Mouse (Mus musculus) neural tube, embryonic 14.5 days (tissue): ENCODE measurements around the gene Catsperz. TPM values are rescaled to one million over a fixed set of nuclear protein-coding genes. Genes with fewer than 3 reads are reported as not detected.
A peak's percentile ranks its signal among the peaks of the same experiment; 100 is the strongest.

Experiments used
- ATAC-seq: fragments of 200-750 bp; cut with Nextera tagmentation; 2 replicates; pipeline ENCODE4 v1.8.0; 2017; ENCODE audit warnings: low read depth, mild to moderate bottlenecking, moderate TSS enrichment, moderate library complexity
- H3K27ac ChIP-seq: fragments of 300-500 bp; sonication (generic); 2 replicates; pipeline ENCODE4 v1.5.1; 2014; ENCODE audit warnings: low read depth, mild to moderate bottlenecking, control low read depth, low read length, moderate library complexity, mixed read lengths
- H3K27me3 ChIP-seq: fragments of 300-500 bp; sonication (generic); 2 replicates; pipeline ENCODE4 v1.6.1; 2014; ENCODE audit warnings: low read length; ENCODE audit not compliant: control insufficient read depth, insufficient read depth
- H3K36me3 ChIP-seq: fragments of 300-500 bp; sonication (generic); 2 replicates; pipeline ENCODE4 v1.6.1; 2014; ENCODE audit warnings: low read length, mixed read lengths; ENCODE audit not compliant: control insufficient read depth, insufficient read depth
- H3K4me1 ChIP-seq: fragments of 300-500 bp; sonication (generic); 2 replicates; pipeline ENCODE4 v1.6.1; 2014; ENCODE audit warnings: low read length; ENCODE audit not compliant: control insufficient read depth, insufficient read depth
- H3K4me2 ChIP-seq: fragments of 300-500 bp; sonication (generic); 2 replicates; pipeline ENCODE4 v1.6.1; 2014; ENCODE audit warnings: mild to moderate bottlenecking, low read depth, low read length, control low read depth
- H3K4me3 ChIP-seq: fragments of 300-500 bp; sonication (generic); 2 replicates; pipeline ENCODE4 v1.5.1; 2014; ENCODE audit warnings: low read depth, low read length, control low read depth, mixed read lengths
- H3K9ac ChIP-seq: fragments of 300-500 bp; sonication (generic); replicated peaks from 2 replicates; pipeline ENCODE4 v1.6.1; 2014; ENCODE audit warnings: low read depth, mild to moderate bottlenecking, control low read depth, low read length, mixed read lengths
- H3K9me3 ChIP-seq: fragments of 300-500 bp; sonication (generic); 2 replicates; pipeline ENCODE4 v1.6.1; 2016; ENCODE audit warnings: low read length; ENCODE audit not compliant: control insufficient read depth
- WGBS: fragments of 180-500 bp; shearing (Covaris S2); extraction: QIAGEN DNeasy Blood & Tissue Kit; methylation state at CpG from one replicate; pipeline ENCODE4 v1.1.7; 2014; 5-methylcytosine and 5-hydroxymethylcytosine counted together
- polyA plus RNA-seq: library from polyadenylated mRNA; unstranded; fragments of >200 nt; fragmentation: Nextera tagmentation; extraction: Ambion mirVana; gene quantifications from 2 replicates; pipeline ENCODE4 v1.2.1, GENCODE M21; 2014

Gene Catsperz
- polyA plus RNA-seq, 1 experiment from 2014 or later, result 0.94 TPM

- H3K9me3 ChIP-seq, result no peaks in the 10 kb centered on the region
- 53% methylated on average over 1 of the region's 1 CpGs for WGBS
- no peak overlapping the region for H3K9ac ChIP-seq
- H3K4me3 ChIP-seq, result no peak overlapping the region
- peaks cover 11% of the 10 kb centered on the region for H3K4me1 ChIP-seq
- no peak overlapping the region for H3K4me2 ChIP-seq
- H3K27ac ChIP-seq, result no peak overlapping the region
- peaks cover 54% of the 10 kb centered on the region for H3K27me3 ChIP-seq
- ATAC-seq, result no peak
- no peaks in the 10 kb centered on the region for H3K36me3 ChIP-seq
Measured at GRCm38 (mm10) chr19:6932018-6932417, 6.8 kb upstream of the Catsperz start.

GRCm38 (mm10) chr19:6931002-6931401 lies 5.8 kb upstream of the Catsperz start:
- Histone ChIP-seq H3K36me3 (no peaks in the 10 kb centered on the region), H3K4me1 (peaks cover 11% of the 10 kb centered on the region), H3K4me2 (no peak overlapping the region), H3K27ac (no peak overlapping the region), H3K4me3 (no peak overlapping the region), H3K9me3 (no peaks in the 10 kb centered on the region), H3K27me3 (peaks cover 61% of the 10 kb centered on the region), H3K9ac (no peak overlapping the region)
- WGBS, result 0% methylated on average over 2 of the region's 2 CpGs
- no peak for ATAC-seq

GRCm38 (mm10) chr19:6928080-6928479 lies 2.9 kb upstream of the Catsperz start:
- WGBS, result 11% methylated on average over 9 of the region's 9 CpGs
- no peak overlapping the region for H3K27ac ChIP-seq
- ATAC-seq, result no peak
- no peak overlapping the region for H3K9ac ChIP-seq
- no peak overlapping the region for H3K4me2 ChIP-seq
- no peaks in the 10 kb centered on the region for H3K9me3 ChIP-seq
- H3K4me1 ChIP-seq, result no peaks in the 10 kb centered on the region
- H3K27me3 ChIP-seq, result peaks cover 70% of the 10 kb centered on the region
- no peak overlapping the region for H3K4me3 ChIP-seq
- H3K36me3 ChIP-seq, result no peaks in the 10 kb centered on the region

GRCm38 (mm10) chr19:6926559-6927255 lies 1.5 kb upstream of the Catsperz start:
- H3K9ac ChIP-seq, result no peak overlapping the region
- no peaks in the 10 kb centered on the region for H3K4me1 ChIP-seq
- peaks cover 60% of the 10 kb centered on the region for H3K27me3 ChIP-seq
- H3K27ac ChIP-seq, result no peak overlapping the region
- 10% methylated on average over 26 of the region's 26 CpGs for WGBS
- peak overlapping the region; percentile 41 for H3K4me2 ChIP-seq
- no peaks in the 10 kb centered on the region for H3K36me3 ChIP-seq
- no peaks in the 10 kb centered on the region for H3K9me3 ChIP-seq
- ATAC-seq, result no peak
- peak overlapping the region; percentile 18; the same call in 1 of the 2 replicates for H3K4me3 ChIP-seq

GRCm38 (mm10) chr19:6925611-6926329 lies 590 bp upstream of the Catsperz start:
- Histone ChIP-seq H3K36me3 (no peaks in the 10 kb centered on the region), H3K4me1 (peaks cover 3% of the 10 kb centered on the region), H3K27ac (no peak overlapping the region), H3K27me3 (peaks cover 57% of the 10 kb centered on the region), H3K9ac (no peak overlapping the region), H3K4me3 (peak overlapping the region; percentile 9; the same call in 1 of the 2 replicates), H3K9me3 (no peaks in the 10 kb centered on the region), H3K4me2 (no peak overlapping the region)
- ATAC-seq, result no peak
- WGBS, result 5% methylated on average over 40 of the region's 40 CpGs

GRCm38 (mm10) chr19:6924461-6925306 lies 496 bp downstream of the Catsperz start:
- peak overlapping the region; percentile 11; the same call in 1 of the 2 replicates for H3K4me2 ChIP-seq
- WGBS, result 3% methylated on average over 39 of the region's 39 CpGs
- H3K9me3 ChIP-seq, result no peaks in the 10 kb centered on the region
- H3K4me1 ChIP-seq, result peaks cover 14% of the 10 kb centered on the region
- no peak overlapping the region for H3K9ac ChIP-seq
- no peak overlapping the region for H3K4me3 ChIP-seq
- no peaks in the 10 kb centered on the region for H3K36me3 ChIP-seq
- no peak overlapping the region for H3K27ac ChIP-seq
- peaks cover 54% of the 10 kb centered on the region for H3K27me3 ChIP-seq
- ATAC-seq, result no peak

GRCm38 (mm10) chr19:6922901-6923735 lies 2.1 kb downstream of the Catsperz start:
- Histone ChIP-seq H3K9me3 (no peaks in the 10 kb centered on the region), H3K36me3 (no peaks in the 10 kb centered on the region), H3K4me1 (peaks cover 14% of the 10 kb centered on the region), H3K4me2 (peak overlapping the region; percentile 96; the same call in 1 of the 2 replicates), H3K27ac (no peak overlapping the region), H3K27me3 (peaks cover 48% of the 10 kb centered on the region), H3K4me3 (peak overlapping the region; percentile 73; the same call in 1 of the 2 replicates), H3K9ac (no peak overlapping the region)
- WGBS, result 67% methylated on average over 6 of the region's 6 CpGs
- ATAC-seq, result no peak
